Mouse (Mus musculus): ENCODE data around the gene Gm20388.
A peak's percentile ranks its signal among the peaks of the same experiment; 100 is the strongest.

GRCm38 (mm10) chr8:122812610-122813250 is 2902.1 kb downstream of the Gm20388 start:
- peak; percentile 56 for TF ChIP-seq CTCF (IDR thresholded peaks at IDR 0.05; ENCODE audit: low read depth)
- no peak for TF ChIP-seq EP300 (optimal IDR thresholded peaks at IDR 0.05)
